Mouse (Mus musculus): ENCODE results near the gene Git2.

DNA sequence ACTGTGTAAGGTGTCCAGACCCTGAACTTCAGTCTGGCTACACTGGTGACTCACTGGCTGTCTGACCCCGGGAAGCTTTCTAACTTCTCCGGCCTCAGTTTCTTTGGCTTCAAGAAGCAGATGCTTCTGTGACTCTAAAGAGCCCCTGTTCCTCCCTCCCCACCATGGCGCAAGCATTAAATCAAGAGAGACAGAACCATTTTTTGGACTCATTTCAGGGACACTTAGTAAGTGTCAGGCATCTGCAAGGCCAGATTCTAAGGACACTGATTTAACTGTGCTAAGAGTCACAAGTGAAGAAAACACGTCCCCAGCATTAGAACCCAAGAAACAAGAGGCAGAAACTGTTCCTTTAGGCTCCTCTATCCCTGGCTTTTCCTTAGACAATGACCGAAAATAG is 89.3 kb downstream of the Git2 start:
- no peak for TF ChIP-seq EP300 (IDR thresholded peaks at IDR 0.05; ENCODE audit: insufficient read depth, low read depth, low read length)
- TF ChIP-seq POLR2A (IDR thresholded peaks at IDR 0.05; ENCODE audit: insufficient read depth, low read length), result no peak

Measured in ES-Bruce4 (cell line).